Mouse (Mus musculus): ENCODE results near the gene Tmem87a. TPM values are rescaled to one million over a fixed set of nuclear protein-coding genes. Genes with fewer than 3 reads are reported as not detected.
A peak's percentile ranks its signal among the peaks of the same experiment; 100 is the strongest.

Tmem87a gene
- polyA plus RNA-seq, 1 experiment from 2014 or later = 5.6 TPM

DNA sequence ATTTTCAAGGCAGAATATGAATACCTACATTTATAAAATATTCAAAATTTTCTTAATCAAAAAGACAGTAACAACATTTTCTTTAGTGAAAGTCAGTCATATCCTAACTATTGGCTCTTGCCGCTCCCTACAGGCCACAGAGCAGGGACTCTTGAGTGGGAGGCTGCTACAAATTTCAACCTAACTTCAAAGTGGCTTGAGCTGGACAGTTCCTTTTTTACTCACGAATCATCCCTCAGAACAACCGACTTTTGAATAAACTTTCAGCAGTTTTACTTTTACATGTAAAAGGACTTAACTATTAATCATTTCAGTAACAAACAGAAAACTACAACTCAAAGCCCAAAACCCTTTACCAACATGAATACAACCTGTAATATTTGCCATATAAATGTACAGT, 1.1 kb downstream of the Tmem87a start:
- Histone ChIP-seq H3K9me3 (replicated peaks) (peaks cover 8% of the 10 kb centered on the region; the same call in 1 of the 2 replicates), H3K27ac (replicated peaks) (no peak overlapping the region), H3K27me3 (ENCODE audit: low read depth, poor library complexity, severe bottlenecking) (no peaks in the 10 kb centered on the region), H3K4me1 (peaks cover 27% of the 10 kb centered on the region), H3K36me3 (peaks cover 18% of the 10 kb centered on the region; the same call in 1 of the 2 replicates), H3K4me3 (peak overlapping the region; percentile 85)
- WGBS = 62% methylated on average over 3 of the region's 3 CpGs
- no peak for DNase-seq (ENCODE audit: low spot score)

DNA sequence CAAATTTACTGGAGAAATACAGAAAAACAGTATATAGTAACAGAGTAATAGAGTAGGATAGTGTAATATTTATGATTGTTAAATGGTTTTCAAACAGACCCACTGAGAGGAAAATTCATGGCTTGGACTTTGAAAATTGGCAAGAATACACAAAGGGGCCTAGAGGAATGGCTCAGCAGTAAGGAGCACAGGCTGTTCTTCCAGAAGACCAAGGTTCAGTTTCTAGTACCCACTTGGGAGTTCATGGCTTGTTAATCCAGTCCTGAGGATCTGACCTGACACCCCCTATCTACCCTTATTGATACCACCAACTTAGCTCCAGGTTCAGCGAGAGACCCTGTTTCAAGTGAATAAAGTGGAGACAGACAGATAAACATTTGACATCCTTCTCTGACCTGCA, 6.0 kb downstream of the Tmem87a start:
- H3K9me3 ChIP-seq (replicated peaks) = no peaks in the 10 kb centered on the region
- 83% methylated on average over 1 of the region's 1 CpGs for WGBS
- H3K4me1 ChIP-seq = peaks cover 8% of the 10 kb centered on the region
- no peak overlapping the region for H3K4me3 ChIP-seq
- peaks cover 56% of the 10 kb centered on the region for H3K36me3 ChIP-seq
- no peak overlapping the region for H3K27ac ChIP-seq (replicated peaks)
- no peaks in the 10 kb centered on the region for H3K27me3 ChIP-seq (ENCODE audit: low read depth, poor library complexity, severe bottlenecking)
- no peak for DNase-seq (ENCODE audit: low spot score)

DNA sequence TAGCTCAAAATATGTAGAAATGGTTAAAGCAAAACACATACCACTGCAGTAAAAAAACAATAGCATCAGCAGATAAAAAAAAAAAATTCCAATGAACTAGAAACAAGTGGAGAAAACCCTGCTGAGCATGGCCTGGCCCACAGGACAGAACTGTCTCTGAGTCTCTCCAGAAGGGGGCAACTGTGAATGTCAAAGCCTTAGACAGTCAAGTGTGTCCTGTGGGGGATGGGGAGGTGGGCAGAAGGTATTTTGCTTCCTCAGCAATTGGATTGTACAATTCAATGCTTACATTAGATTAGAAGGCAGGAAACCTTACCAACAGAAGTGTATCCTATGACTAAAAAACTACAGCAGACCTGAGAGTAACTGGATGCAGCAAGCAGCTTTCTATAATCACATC, 11.5 kb downstream of the Tmem87a start:
- no peaks in the 10 kb centered on the region for H3K4me1 ChIP-seq
- H3K9me3 ChIP-seq (replicated peaks) = no peaks in the 10 kb centered on the region
- no peak for DNase-seq (ENCODE audit: low spot score)
- no peak overlapping the region for H3K4me3 ChIP-seq
- peaks cover 95% of the 10 kb centered on the region for H3K36me3 ChIP-seq
- no peaks in the 10 kb centered on the region for H3K27me3 ChIP-seq (ENCODE audit: low read depth, poor library complexity, severe bottlenecking)
- H3K27ac ChIP-seq (replicated peaks) = no peak overlapping the region

DNA sequence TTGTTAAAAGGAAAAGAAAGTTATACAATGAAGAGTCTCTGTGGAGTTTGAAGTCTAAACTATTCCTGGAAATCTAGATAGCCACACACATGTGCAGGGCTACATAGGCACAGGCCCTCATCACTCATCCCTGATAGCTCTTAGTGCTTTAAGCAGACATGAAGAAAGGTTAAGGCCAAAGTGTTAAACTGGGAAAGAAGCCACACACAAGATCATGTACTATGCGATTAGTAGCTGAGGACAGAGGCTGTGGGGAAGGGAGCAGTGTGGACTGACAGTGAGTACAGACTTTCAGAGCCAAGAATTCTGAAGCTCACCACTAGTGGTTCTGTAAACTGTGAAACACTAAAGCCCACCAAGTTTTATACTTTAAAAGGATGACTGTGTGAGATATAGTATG, 13.0 kb downstream of the Tmem87a start:
- 96% methylated on average over 1 of the region's 1 CpGs for WGBS
- Histone ChIP-seq H3K4me1 (no peaks in the 10 kb centered on the region), H3K4me3 (no peak overlapping the region), H3K27ac (replicated peaks) (no peak overlapping the region), H3K27me3 (ENCODE audit: low read depth, poor library complexity, severe bottlenecking) (no peaks in the 10 kb centered on the region), H3K36me3 (peaks cover 90% of the 10 kb centered on the region), H3K9me3 (replicated peaks) (no peaks in the 10 kb centered on the region)
- DNase-seq (ENCODE audit: low spot score) = no peak

DNA sequence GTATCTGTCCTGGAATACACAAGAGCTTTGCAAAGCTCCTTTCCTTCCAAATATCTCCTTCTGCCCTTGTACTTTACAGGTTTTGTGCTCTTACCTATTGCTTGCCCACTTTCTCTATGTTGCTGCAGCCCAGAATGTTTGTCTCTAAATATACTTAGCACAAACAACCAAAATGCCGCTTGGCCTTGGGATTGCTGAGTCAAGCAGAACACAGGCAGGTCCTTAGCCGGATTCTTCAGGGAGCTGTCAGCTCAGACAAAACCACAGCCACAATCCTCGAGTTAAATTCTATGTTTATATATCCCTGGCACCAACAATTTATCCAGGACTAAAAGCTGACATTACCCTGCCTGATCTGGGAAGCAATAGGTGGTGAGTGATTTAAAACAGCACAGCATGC, 14.5 kb downstream of the Tmem87a start:
- Histone ChIP-seq H3K4me1 (no peaks in the 10 kb centered on the region), H3K9me3 (replicated peaks) (no peaks in the 10 kb centered on the region), H3K36me3 (peaks cover 90% of the 10 kb centered on the region), H3K27ac (replicated peaks) (no peak overlapping the region), H3K4me3 (no peak overlapping the region), H3K27me3 (ENCODE audit: low read depth, poor library complexity, severe bottlenecking) (no peaks in the 10 kb centered on the region)
- DNase-seq (ENCODE audit: low spot score) = no peak
- WGBS = 92% methylated on average over 3 of the region's 3 CpGs

DNA sequence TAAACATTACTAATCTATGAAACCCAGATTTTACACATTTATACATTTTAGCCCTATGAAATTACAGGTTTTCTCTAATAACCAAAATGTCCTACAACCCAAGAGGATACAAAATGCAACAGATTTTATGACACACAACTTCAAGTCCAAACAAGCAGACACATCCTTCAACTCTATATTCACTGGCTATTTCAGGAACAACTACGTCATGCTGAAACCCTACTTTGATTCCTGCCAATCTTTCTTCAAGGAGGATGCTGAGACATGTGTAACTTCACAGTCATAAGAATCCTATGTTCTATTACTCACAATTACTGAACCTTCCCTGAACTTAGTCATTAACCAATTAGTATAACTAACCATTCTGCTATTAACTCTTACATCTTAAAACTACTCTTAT, 16.6 kb downstream of the Tmem87a start:
- Histone ChIP-seq H3K27ac (replicated peaks) (no peak overlapping the region), H3K27me3 (ENCODE audit: low read depth, poor library complexity, severe bottlenecking) (no peaks in the 10 kb centered on the region), H3K9me3 (replicated peaks) (no peaks in the 10 kb centered on the region), H3K36me3 (peaks cover 90% of the 10 kb centered on the region), H3K4me1 (no peaks in the 10 kb centered on the region), H3K4me3 (no peak overlapping the region)
- no peak for DNase-seq (ENCODE audit: low spot score)
- 94% methylated on average over 1 of the region's 1 CpGs for WGBS

DNA sequence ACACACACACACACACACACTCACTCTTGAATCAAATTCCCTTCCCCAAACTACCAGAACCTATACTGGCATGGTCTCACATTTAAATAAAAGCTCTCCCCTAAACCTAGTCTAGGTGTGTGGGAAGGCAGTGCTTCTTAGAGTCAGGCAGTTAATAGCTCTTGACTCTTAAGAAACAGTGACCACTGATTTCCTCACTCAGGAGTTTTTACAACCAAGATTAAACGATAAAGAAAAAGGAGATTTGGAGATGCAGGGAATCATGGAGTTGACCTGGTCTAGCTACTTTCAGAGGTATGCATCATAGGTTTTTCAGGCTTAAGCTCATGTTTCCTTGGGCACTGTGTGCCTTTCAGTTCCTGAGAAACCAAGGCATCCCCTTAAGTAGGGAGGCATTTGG, 17.6 kb downstream of the Tmem87a start:
- H3K4me1 ChIP-seq = no peaks in the 10 kb centered on the region
- WGBS = 96% methylated on average over 1 of the region's 1 CpGs
- DNase-seq (ENCODE audit: low spot score) = no peak
- H3K27ac ChIP-seq (replicated peaks) = no peak overlapping the region
- peaks cover 91% of the 10 kb centered on the region for H3K36me3 ChIP-seq
- no peaks in the 10 kb centered on the region for H3K27me3 ChIP-seq (ENCODE audit: low read depth, poor library complexity, severe bottlenecking)
- H3K9me3 ChIP-seq (replicated peaks) = no peaks in the 10 kb centered on the region
- H3K4me3 ChIP-seq = no peak overlapping the region

DNA sequence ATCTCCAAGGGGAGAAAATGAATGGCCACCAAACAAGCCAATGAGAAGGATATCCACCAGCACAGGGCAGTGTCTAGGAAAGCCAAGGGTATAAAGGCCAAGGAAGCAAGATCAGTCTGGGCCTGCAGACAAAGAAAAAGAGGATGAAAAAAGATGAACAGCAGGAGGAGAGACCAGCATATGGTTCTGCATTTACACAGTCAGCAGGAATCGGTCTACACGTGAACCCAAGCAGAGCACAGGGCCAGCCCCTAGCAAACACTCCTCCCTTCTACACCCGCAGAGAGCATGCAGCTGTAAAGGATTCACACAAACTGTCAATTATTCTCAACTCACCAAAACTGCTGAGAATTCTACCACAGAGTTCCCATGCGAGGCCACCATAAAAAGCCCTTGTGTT, 30.1 kb downstream of the Tmem87a start:
- Histone ChIP-seq H3K27ac (replicated peaks) (no peak overlapping the region), H3K36me3 (peaks cover 93% of the 10 kb centered on the region), H3K4me3 (no peak overlapping the region), H3K4me1 (no peaks in the 10 kb centered on the region), H3K27me3 (ENCODE audit: low read depth, poor library complexity, severe bottlenecking) (no peaks in the 10 kb centered on the region), H3K9me3 (replicated peaks) (no peaks in the 10 kb centered on the region)
- no peak for DNase-seq (ENCODE audit: low spot score)
- 82% methylated on average over 4 of the region's 4 CpGs for WGBS

DNA sequence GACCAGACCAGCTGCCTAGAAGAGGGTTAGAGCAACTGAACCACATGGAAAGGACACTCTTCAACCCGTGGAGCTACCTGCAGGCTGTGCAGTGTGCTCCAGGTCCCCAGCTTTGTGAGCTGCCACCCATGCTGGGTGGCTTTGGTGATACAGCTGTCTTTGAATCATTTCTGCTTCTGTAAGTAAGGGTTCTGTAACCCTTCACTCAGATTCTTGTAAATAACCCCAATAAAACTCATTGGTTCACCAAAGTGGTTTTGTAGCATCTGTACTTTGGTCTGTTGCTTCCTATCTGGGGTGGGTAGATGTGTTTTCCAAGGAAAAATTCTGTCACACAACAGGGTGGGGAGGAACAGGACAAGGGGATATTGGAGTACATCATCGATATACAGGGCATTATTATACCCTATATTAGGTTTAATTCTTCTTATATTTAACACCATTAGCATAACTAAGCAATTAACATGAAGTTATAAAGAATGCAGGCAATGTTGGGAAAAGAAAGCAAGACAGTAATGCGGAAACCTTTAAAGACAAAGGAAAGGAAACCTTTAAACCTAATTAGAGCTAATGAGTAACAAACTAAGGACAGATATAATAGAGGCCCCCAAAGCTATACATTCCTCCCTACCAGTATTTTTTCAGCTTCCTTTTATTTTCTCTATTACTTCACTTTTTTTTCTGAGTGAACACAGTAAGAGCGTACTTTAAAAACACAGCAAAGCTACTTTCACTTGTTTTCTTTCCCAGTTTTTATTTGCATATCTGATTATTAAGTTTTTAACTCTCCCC, 36.3 kb downstream of the Tmem87a start:
- WGBS = 90% methylated on average over 4 of the region's 4 CpGs
- Histone ChIP-seq H3K4me3 (no peak overlapping the region), H3K27me3 (ENCODE audit: low read depth, poor library complexity, severe bottlenecking) (no peaks in the 10 kb centered on the region), H3K9me3 (replicated peaks) (no peaks in the 10 kb centered on the region), H3K36me3 (peaks cover 89% of the 10 kb centered on the region), H3K4me1 (no peaks in the 10 kb centered on the region), H3K27ac (replicated peaks) (no peak overlapping the region)
- no peak for DNase-seq (ENCODE audit: low spot score)

DNA sequence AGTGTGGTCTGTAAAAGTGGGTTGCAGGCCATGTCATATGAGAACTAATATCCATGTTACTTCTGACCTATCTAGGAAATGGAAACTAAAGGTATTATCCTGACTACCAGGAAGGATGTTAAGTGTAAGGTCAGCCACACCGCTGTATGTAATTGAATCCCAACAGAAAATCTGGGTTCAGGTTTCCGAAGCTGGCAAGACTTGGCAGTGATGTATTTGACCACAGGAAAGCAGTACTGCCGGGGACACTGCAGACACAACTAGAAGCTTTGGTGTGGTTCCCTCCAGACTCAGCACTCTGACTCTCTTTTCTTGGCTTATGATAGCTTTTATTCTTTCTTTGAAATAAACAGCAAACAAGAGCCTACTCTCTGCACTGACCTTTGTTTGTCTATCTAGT, 37.4 kb downstream of the Tmem87a start:
- 95% methylated on average over 3 of the region's 3 CpGs for WGBS
- H3K9me3 ChIP-seq (replicated peaks) = no peaks in the 10 kb centered on the region
- H3K4me1 ChIP-seq = no peaks in the 10 kb centered on the region
- no peak for DNase-seq (ENCODE audit: low spot score)
- H3K36me3 ChIP-seq = peaks cover 89% of the 10 kb centered on the region
- no peaks in the 10 kb centered on the region for H3K27me3 ChIP-seq (ENCODE audit: low read depth, poor library complexity, severe bottlenecking)
- H3K27ac ChIP-seq (replicated peaks) = no peak overlapping the region
- no peak overlapping the region for H3K4me3 ChIP-seq

DNA sequence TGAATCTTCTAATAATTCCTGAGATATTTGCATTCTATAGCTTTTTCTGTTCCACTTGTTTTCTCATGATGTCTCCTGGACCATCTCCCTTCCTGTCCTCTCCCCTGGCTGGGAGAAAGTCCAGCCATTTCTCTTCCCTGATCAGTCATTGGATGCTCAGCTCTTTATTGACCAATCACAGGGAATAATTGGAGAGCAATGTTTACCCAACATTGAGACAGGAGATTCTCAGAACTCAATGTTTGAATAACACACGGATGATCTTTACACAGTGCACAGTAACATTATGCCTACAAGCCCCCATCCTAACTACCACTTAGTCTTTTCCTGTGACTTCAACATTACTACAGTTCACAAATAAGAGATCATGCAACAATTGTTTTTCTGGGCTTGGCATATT, 43.5 kb downstream of the Tmem87a start:
- Histone ChIP-seq H3K27me3 (ENCODE audit: low read depth, poor library complexity, severe bottlenecking) (no peaks in the 10 kb centered on the region), H3K36me3 (peaks cover 85% of the 10 kb centered on the region), H3K9me3 (replicated peaks) (no peaks in the 10 kb centered on the region), H3K27ac (replicated peaks) (no peak overlapping the region), H3K4me1 (no peaks in the 10 kb centered on the region), H3K4me3 (no peak overlapping the region)
- 84% methylated on average over 1 of the region's 1 CpGs for WGBS
- DNase-seq (ENCODE audit: low spot score) = no peak

DNA sequence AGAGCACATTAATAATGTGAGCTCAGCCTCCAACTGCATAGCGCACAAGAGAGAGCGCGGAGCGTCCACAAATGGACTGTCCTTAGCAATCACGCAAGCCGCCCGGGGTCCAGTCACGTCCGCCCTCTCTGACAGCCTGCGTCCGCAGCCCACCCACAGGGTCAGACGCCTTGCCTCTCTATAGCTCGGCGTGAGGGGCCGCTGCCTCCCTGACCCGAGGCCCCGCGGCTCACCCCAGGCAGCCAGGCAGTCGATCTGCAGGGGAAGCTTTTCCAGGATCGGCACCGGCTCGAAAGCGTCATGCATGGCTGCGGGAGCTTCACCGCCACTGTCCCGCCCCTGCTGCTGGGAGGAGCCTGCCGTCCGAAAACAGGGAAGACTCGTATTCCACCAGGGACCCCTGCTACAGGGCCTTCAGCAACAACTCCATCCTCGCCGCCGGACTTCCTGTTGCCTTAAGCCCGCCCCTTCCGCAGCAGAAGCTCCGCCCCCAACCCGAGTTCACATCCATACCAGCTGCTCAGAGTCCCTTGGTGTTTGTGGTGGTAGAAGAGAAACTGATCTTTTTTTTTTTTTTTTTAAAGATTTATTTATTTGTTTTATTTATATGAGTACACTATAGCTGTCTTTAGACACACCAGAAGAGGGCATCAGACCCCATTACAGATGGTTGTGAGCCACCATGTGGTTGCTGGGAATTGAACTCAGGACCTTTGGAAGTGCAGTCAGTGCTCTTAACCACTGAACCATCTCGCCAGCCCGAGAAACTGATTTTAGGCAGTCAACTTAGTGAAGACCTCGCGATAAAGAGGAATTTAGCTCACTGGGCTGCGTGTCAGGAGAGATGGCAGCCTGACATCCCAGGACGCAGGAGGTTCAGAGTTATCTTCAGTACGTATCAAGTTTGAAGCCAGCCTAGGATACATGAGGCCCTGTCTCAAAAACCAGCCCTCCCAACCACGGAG, 50.9 kb downstream of the Tmem87a start, which contains the start of gene Vps39:
Gene Vps39 (minus strand): TSS at position 456 of the 965 bp plus-strand sequence.
- Histone ChIP-seq H3K36me3 (peaks cover 55% of the 10 kb centered on the region), H3K4me3 (peak within 1 kb of the TSS; percentile 95), H3K9me3 (replicated peaks) (no peaks in the 10 kb centered on the region), H3K4me1 (peaks cover 16% of the 10 kb centered on the region), H3K27me3 (ENCODE audit: low read depth, poor library complexity, severe bottlenecking) (no peaks in the 10 kb centered on the region), H3K27ac (replicated peaks) (peak within 1 kb of the TSS; percentile 89)
- 11% methylated on average over 44 of the region's 44 CpGs for WGBS
- DNase-seq (ENCODE audit: low spot score) = peak; percentile 90

DNA sequence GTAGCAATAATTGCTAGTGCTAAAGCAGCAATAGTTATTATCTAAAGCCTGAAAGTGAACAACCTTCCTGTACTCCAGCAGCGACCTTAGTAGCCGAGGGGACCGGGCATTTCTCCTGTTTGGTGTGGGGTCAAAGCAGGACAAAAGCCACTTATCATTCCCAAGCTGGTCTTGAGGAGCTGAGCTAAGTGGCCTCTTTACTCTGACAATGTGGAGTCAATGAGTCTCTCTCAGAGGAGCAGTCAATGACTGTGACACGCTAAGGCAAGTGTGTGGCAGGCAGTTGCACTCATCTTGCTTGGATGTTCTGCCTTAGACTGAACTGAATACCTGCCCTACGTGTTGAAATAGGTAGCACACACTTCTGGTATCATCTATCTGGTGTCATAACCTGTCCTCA, 52.6 kb downstream of the Tmem87a start:
- Histone ChIP-seq H3K9me3 (replicated peaks) (no peaks in the 10 kb centered on the region), H3K27me3 (ENCODE audit: low read depth, poor library complexity, severe bottlenecking) (no peaks in the 10 kb centered on the region), H3K27ac (replicated peaks) (no peak overlapping the region), H3K4me1 (peaks cover 16% of the 10 kb centered on the region), H3K4me3 (0 out of 2 replicates have a peak overlapping the region, but pooled peaks have one; percentile 95), H3K36me3 (peaks cover 56% of the 10 kb centered on the region)
- DNase-seq (ENCODE audit: low spot score) = no peak
- WGBS = 82% methylated on average over 5 of the region's 5 CpGs
